Mouse (Mus musculus) heart, embryonic 15.5 days (tissue): Measurements from ENCODE around the gene Gal3st1. TPM values are rescaled to one million over a fixed set of nuclear protein-coding genes. Genes with fewer than 3 reads are reported as not detected.

ENCODE experiments used
- ATAC-seq: fragments of 200-750 bp; cut with Nextera tagmentation; replicated peaks from 2 replicates; pipeline ENCODE4 v1.8.0; 2017; ENCODE audit warnings: low read depth, moderate TSS enrichment; ENCODE audit not compliant: insufficient number of reproducible peaks, insufficient read depth, low FRiP score
- H3K27ac ChIP-seq: fragments of 300-500 bp; sonication (generic); 2 replicates; pipeline ENCODE4 v1.5.1; 2015; ENCODE audit warnings: mild to moderate bottlenecking, inconsistent platforms
- H3K27me3 ChIP-seq: fragments of 300-500 bp; sonication (generic); 2 replicates; pipeline ENCODE4 v1.6.1; 2015; ENCODE audit warnings: inconsistent platforms
- H3K36me3 ChIP-seq: fragments of 300-500 bp; sonication (generic); 2 replicates; pipeline ENCODE4 v1.6.1; 2015; ENCODE audit warnings: mild to moderate bottlenecking, inconsistent platforms
- H3K4me1 ChIP-seq: fragments of 300-500 bp; sonication (generic); replicated peaks from 2 replicates; pipeline ENCODE4 v1.6.1; 2015; ENCODE audit warnings: inconsistent platforms
- H3K4me2 ChIP-seq: fragments of 300-500 bp; sonication (generic); 2 replicates; pipeline ENCODE4 v1.6.1; 2015; ENCODE audit warnings: inconsistent platforms, mild to moderate bottlenecking, moderate library complexity
- H3K4me3 ChIP-seq: fragments of 300-500 bp; sonication (generic); 2 replicates; pipeline ENCODE4 v1.5.1; 2015; ENCODE audit warnings: mild to moderate bottlenecking, inconsistent platforms
- H3K9ac ChIP-seq: fragments of 300-500 bp; sonication (generic); 2 replicates; pipeline ENCODE4 v1.6.1; 2015; ENCODE audit warnings: mild to moderate bottlenecking, inconsistent platforms
- H3K9me3 ChIP-seq: fragments of 300-500 bp; sonication (generic); replicated peaks from 2 replicates; pipeline ENCODE4 v1.6.1; 2016; ENCODE audit warnings: inconsistent platforms
- WGBS: fragments of 180-500 bp; shearing (Covaris S2); methylation state at CpG from one replicate; pipeline ENCODE4 v1.1.7; 2015; ENCODE audit warnings: mixed read lengths; 5-methylcytosine and 5-hydroxymethylcytosine counted together
- polyA plus RNA-seq: library from polyadenylated mRNA; unstranded; fragments of >200 nt; fragmentation: Nextera tagmentation; extraction: Ambion mirVana; gene quantifications from 2 replicates; pipeline ENCODE4 v1.2.1, GENCODE M21; 2015

The Gal3st1 gene
- polyA plus RNA-seq, 1 experiment from 2014 or later = 0.44 TPM

DNA sequence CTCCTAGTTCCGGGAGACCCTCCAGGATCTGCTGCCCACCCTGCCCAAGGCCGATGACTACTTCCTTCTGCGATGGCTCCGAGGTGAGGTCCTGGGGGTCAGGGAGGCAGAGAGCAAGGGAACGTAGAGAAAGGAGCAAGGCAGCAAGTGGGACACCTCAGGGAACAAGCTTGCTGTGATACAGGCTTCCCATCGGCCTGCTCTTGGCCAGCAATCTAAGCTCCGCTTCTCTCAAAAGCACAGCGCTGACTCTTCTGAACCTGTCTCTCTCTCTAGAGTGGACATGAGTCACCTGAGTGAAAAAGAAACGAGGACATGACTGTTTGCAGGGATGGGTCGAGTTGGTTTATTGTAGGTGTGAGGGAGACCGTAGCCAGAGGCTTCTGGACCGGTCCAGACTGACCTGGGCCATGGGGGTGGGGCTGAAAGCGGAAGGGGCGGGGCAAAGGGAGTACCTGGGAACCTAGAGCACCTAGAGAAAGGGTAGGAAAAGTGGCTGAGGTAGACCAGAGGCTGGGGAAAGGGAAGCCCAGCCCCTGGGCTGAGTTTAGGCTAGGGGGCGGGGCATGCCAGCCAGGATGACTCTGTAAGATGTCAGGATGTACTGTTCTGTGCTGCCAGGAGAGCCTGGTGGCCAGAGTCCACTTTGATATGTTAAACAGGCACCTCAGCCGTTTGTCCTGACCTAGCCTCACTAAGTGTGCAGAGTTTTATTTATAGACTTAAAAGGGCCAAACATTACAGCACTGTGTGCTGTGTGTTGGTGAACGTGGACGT, 51.9 kb downstream of the Gal3st1 start:
- Histone ChIP-seq H3K36me3 (no peaks in the 10 kb centered on the region), H3K9me3 (no peaks in the 10 kb centered on the region), H3K9ac (no peak overlapping the region), H3K4me1 (no peaks in the 10 kb centered on the region), H3K27ac (no peak overlapping the region), H3K4me3 (no peak overlapping the region), H3K4me2 (no peak overlapping the region), H3K27me3 (peaks cover 18% of the 10 kb centered on the region)
- no peak; the same call in 1 of the 2 replicates for ATAC-seq
- 59% methylated on average over 18 of the region's 18 CpGs for WGBS

DNA sequence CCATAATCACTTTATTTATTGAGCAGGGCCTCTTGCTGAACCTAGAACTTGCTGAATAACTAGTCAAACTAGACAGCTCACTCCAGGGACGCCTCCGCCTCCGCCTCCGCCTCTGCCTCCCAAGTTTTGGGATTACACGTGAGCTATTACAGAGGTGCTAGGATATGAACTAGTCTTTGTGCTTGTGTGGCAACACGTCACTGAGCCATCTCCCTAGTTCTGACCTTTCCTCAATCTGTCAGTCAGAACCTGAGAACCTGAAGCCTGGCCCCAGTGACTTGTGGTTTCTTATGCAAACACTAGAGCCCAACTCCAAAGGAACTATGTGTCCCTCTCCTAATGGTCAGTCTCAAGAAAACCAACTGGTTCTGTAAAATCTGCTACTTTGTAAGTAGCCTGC, 52.5 kb downstream of the Gal3st1 start:
- Histone ChIP-seq H3K4me2 (no peak overlapping the region), H3K9ac (no peak overlapping the region), H3K4me1 (no peaks in the 10 kb centered on the region), H3K9me3 (no peaks in the 10 kb centered on the region), H3K36me3 (no peaks in the 10 kb centered on the region), H3K4me3 (no peak overlapping the region), H3K27me3 (peaks cover 16% of the 10 kb centered on the region), H3K27ac (no peak overlapping the region)
- ATAC-seq = no peak
- WGBS = 78% methylated on average over 6 of the region's 6 CpGs

DNA sequence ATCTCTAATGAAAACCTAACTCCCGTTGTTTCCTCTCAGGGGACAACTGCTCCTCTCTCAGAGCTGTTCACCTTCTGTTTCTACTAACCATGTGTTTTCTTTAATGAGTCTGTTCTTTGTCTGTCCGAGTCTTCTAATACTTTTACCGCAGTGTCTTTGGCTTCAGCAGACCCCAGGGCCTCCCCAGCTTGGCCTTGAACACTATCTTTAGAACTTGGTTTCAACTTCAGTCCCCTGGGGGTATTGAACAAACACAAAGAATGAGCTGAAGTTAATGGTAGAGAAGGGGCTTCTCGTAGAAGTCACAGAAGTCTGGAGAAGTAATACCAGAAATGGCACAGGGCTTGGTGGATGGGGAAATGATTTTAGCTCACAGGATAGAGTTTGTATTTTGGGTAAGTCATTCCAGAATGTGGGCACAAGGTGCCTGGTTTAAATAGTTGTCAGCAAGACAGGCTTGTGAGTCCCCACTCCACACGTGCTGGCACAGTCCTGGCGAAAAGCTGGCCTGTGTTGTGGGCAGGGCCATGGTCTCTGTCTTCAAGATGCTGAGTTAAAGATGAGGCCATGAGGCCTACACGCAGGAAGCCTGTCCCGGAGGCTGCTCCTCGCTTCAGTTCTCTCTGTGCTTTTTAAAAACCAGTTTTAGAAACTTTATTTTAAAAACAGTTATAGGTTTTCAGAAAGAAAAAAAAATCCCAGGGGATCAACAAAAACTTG, 53.1 kb downstream of the Gal3st1 start:
- Histone ChIP-seq H3K9me3 (no peaks in the 10 kb centered on the region), H3K4me2 (no peak overlapping the region), H3K9ac (no peak overlapping the region), H3K27ac (no peak overlapping the region), H3K36me3 (no peaks in the 10 kb centered on the region), H3K27me3 (0 out of 2 replicates have a peak, but pooled peaks cover 10% of the 10 kb centered on the region), H3K4me1 (no peaks in the 10 kb centered on the region), H3K4me3 (no peak overlapping the region)
- 59% methylated on average over 9 of the region's 9 CpGs for WGBS
- no peak for ATAC-seq

DNA sequence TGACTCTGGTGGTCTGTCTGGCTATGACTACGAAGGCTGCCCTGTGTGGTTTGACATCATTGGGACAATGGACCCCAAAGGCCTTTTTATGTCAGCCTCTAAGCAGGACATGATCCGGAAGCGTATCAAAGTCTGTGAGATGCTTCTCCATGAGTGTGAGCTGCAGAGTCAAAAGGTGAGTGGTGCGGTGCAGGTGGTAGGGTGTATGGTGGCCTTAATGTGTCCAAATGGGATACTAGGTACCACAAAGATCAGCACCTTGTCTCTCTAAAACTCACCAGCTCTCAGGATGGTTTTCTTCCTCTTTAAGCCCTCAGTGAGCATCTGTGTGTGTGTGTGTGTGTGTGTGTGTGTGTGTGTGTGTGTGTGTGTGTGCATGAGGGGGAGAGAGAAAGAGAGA, 56.5 kb downstream of the Gal3st1 start:
- Histone ChIP-seq H3K4me3 (no peak overlapping the region), H3K4me2 (no peak overlapping the region), H3K4me1 (no peaks in the 10 kb centered on the region), H3K9me3 (no peaks in the 10 kb centered on the region), H3K27me3 (no peaks in the 10 kb centered on the region), H3K36me3 (no peaks in the 10 kb centered on the region), H3K27ac (no peak overlapping the region), H3K9ac (no peak overlapping the region)
- 93% methylated on average over 4 of the region's 4 CpGs for WGBS
- no peak for ATAC-seq

DNA sequence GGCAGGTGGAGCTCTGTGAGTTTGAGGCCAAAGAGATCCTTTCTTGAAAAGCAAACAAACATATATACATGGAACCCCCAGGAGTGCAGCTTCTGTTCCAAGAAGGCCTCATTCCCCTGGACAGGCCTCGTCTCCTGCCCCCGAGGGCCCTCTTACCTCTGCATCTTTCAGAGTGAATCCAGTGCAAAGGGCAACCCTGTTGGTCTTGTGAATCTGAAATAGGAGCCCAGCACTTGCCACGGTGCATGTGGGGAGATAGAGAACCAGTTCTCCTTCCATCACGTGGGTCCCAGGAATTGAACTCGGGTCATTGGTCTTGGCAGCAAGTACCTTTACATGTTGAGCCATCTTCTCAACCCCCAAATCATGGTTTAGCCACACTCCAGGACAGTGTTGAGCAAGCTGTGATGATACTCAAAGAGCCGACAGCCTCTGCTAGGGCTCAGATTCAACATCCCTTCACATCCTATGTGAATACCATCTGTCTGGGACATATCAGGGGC, 57.7 kb downstream of the Gal3st1 start:
- no peak overlapping the region for H3K9ac ChIP-seq
- H3K4me1 ChIP-seq = no peaks in the 10 kb centered on the region
- H3K4me2 ChIP-seq = no peak overlapping the region
- no peak for ATAC-seq
- no peaks in the 10 kb centered on the region for H3K9me3 ChIP-seq
- H3K27me3 ChIP-seq = no peaks in the 10 kb centered on the region
- 71% methylated on average over 6 of the region's 6 CpGs for WGBS
- H3K36me3 ChIP-seq = no peaks in the 10 kb centered on the region
- no peak overlapping the region for H3K27ac ChIP-seq
- H3K4me3 ChIP-seq = no peak overlapping the region

DNA sequence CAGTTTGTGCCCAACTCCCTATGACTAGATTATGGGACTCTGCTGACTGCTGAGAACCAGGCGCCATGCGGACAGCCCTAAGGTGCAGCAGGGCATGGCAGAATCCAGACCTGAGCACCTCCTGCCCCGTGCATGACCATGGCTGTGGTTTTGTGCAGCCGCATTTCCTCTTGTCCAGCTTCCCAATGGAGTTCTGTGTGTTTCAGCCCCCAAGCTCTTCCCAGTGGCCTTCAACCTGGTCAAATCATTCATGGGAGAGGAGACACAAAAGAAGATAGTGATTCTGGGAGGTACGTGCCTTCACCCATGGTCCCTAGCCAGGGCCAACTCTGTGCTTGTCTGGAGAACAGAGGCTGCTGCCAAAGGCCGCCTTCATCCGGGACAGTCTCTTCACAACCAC, 59.6 kb downstream of the Gal3st1 start:
- no peak for ATAC-seq
- H3K4me2 ChIP-seq = no peak overlapping the region
- no peak overlapping the region for H3K27ac ChIP-seq
- no peaks in the 10 kb centered on the region for H3K9me3 ChIP-seq
- no peaks in the 10 kb centered on the region for H3K4me1 ChIP-seq
- H3K4me3 ChIP-seq = no peak overlapping the region
- H3K36me3 ChIP-seq = no peaks in the 10 kb centered on the region
- no peak overlapping the region for H3K9ac ChIP-seq
- H3K27me3 ChIP-seq = no peaks in the 10 kb centered on the region
- WGBS = 84% methylated on average over 7 of the region's 7 CpGs

DNA sequence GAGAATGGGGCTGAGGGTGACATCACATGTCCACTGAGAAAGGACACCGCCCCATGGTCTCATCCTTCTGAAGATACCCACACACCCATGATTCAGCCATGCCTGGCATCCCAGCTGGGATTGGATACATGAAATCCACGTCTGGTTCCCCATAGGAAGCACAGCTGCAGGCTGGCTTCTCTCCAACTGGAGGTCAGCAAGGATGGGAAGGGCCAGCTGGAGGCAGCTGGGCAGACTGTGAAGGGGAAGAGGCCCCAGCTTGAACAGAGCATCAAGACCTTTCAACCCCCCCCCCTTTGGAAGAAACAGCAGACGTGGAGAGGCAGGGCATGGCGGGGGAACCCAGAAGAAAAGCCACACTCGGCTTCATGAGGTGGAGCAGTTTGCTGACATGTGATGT, 63.1 kb downstream of the Gal3st1 start:
- Histone ChIP-seq H3K4me2 (no peak overlapping the region), H3K27ac (no peak overlapping the region), H3K9me3 (no peaks in the 10 kb centered on the region), H3K4me3 (no peak overlapping the region), H3K27me3 (no peaks in the 10 kb centered on the region), H3K36me3 (no peaks in the 10 kb centered on the region), H3K4me1 (no peaks in the 10 kb centered on the region), H3K9ac (no peak overlapping the region)
- ATAC-seq = no peak
- 67% methylated on average over 5 of the region's 5 CpGs for WGBS

DNA sequence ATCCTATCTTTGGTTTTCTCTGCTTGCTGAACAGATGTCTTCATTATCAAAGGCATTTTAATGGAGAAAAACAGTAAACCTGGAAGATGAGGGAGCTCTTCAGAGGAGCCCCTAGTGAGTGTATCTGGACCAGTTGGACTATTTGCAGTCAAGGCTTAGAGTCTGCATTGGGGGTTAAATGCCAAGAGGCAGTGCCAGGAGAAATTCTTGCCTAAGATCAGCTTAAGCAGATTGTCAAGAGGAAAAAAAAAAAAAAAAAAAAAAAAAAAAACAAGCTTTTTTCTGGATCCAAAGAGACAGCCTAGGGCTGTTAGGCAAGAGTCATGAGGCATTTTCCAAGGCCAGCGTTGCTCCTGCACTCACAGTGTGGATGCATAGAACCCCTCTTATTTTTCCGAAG, 64.3 kb downstream of the Gal3st1 start:
- no peak overlapping the region for H3K4me3 ChIP-seq
- H3K9me3 ChIP-seq = no peaks in the 10 kb centered on the region
- no peaks in the 10 kb centered on the region for H3K36me3 ChIP-seq
- no peaks in the 10 kb centered on the region for H3K4me1 ChIP-seq
- no peak overlapping the region for H3K27ac ChIP-seq
- WGBS = 86% methylated on average over 2 of the region's 2 CpGs
- H3K27me3 ChIP-seq = no peaks in the 10 kb centered on the region
- no peak overlapping the region for H3K9ac ChIP-seq
- ATAC-seq = no peak
- no peak overlapping the region for H3K4me2 ChIP-seq

DNA sequence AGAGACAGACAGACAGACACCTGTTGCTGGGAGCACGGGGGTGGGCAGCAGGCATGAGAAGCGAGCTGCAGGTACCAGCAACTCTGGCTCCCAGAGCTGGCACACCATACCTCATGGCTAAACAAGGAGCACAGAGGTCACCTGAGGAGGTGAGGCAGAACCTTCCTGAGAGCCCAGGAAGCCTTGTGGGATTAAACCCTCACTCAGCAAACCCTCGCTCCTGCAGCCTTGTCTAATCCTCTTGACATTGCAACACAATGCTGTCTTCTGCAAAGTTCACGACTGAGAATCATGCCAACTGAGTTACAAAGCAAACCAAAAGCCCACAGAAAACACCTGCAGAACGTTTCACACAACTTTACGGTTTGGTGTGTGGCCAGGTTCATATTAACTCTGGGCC, 65.0 kb downstream of the Gal3st1 start:
- H3K27ac ChIP-seq = no peak overlapping the region
- H3K9me3 ChIP-seq = no peaks in the 10 kb centered on the region
- no peak overlapping the region for H3K4me3 ChIP-seq
- WGBS = 75% methylated on average over 6 of the region's 6 CpGs
- no peak overlapping the region for H3K9ac ChIP-seq
- H3K36me3 ChIP-seq = no peaks in the 10 kb centered on the region
- ATAC-seq = no peak
- H3K4me1 ChIP-seq = no peaks in the 10 kb centered on the region
- no peaks in the 10 kb centered on the region for H3K27me3 ChIP-seq
- no peak overlapping the region for H3K4me2 ChIP-seq

Other genes with a start within 250 kb of the Gal3st1 start
- 0.89 and 1.5 TPM in 2 replicates for gene Osbp2, start 119.7 kb upstream of the Gal3st1 start, polyA plus RNA-seq
- gene 4921536K21Rik, start 88.5 kb upstream of the Gal3st1 start, polyA plus RNA-seq = 0.06 and 0.21 TPM in 2 replicates
- 9.5 and 9.8 TPM in 2 replicates for gene Dusp18, start 88.4 kb upstream of the Gal3st1 start, polyA plus RNA-seq
- gene Slc35e4, start 69.0 kb upstream of the Gal3st1 start, polyA plus RNA-seq = 3.6 and 4.4 TPM in 2 replicates
- gene Tcn2, start 51.5 kb upstream of the Gal3st1 start, polyA plus RNA-seq = 64.0 and 73.4 TPM in 2 replicates
- 43.5 and 49.8 TPM in 2 replicates for gene Pes1, start 19.7 kb upstream of the Gal3st1 start, polyA plus RNA-seq
- gene 4930556J24Rik, start 6.9 kb upstream of the Gal3st1 start, polyA plus RNA-seq = not detected in 2 replicates
- gene Sec14l4, start 47.8 kb downstream of the Gal3st1 start, polyA plus RNA-seq = 0.50 and 0.79 TPM in 2 replicates
- gene Sec14l3, start 81.2 kb downstream of the Gal3st1 start, polyA plus RNA-seq = 0.72 and 0.93 TPM in 2 replicates
- gene Mtfp1, start 111.8 kb downstream of the Gal3st1 start, polyA plus RNA-seq = 32.1 and 32.8 TPM in 2 replicates
- 0.78 and 1.5 TPM in 2 replicates for gene Sec14l2, start 139.8 kb downstream of the Gal3st1 start, polyA plus RNA-seq
- 16.1 and 21.1 TPM in 2 replicates for gene Rnf215, start 151.6 kb downstream of the Gal3st1 start, polyA plus RNA-seq
- 4.4 and 5.5 TPM in 2 replicates for gene Ccdc157, start 176.7 kb downstream of the Gal3st1 start, polyA plus RNA-seq
- 27.0 and 32.8 TPM in 2 replicates for gene Sf3a1, start 176.7 kb downstream of the Gal3st1 start, polyA plus RNA-seq
- 13.9 and 21.6 TPM in 2 replicates for gene Tbc1d10a, start 203.2 kb downstream of the Gal3st1 start, polyA plus RNA-seq
- 6.7 and 13.3 TPM in 2 replicates for gene Castor1, start 234.6 kb downstream of the Gal3st1 start, polyA plus RNA-seq